Mouse (Mus musculus) testis, adult 2 months (tissue): ENCODE data around the gene Zmynd12.

Experiments used
- CTCF ChIP-seq: fragments of 200-500 bp; IDR thresholded peaks from 2 replicates; pipeline ENCODE4 v1.5.1; 2012; ENCODE audit warnings: low read depth, mild to moderate bottlenecking, inconsistent platforms, low read length, moderate library complexity; ENCODE audit not compliant: control insufficient read depth, insufficient read depth, insufficient replicate concordance
- POLR2A ChIP-seq: fragments of 200-500 bp; IDR thresholded peaks from 2 replicates; pipeline ENCODE4 v1.6.1; 2012; ENCODE audit warnings: low read depth, mild to moderate bottlenecking, inconsistent platforms, low read length, moderate library complexity; ENCODE audit not compliant: control insufficient read depth

DNA sequence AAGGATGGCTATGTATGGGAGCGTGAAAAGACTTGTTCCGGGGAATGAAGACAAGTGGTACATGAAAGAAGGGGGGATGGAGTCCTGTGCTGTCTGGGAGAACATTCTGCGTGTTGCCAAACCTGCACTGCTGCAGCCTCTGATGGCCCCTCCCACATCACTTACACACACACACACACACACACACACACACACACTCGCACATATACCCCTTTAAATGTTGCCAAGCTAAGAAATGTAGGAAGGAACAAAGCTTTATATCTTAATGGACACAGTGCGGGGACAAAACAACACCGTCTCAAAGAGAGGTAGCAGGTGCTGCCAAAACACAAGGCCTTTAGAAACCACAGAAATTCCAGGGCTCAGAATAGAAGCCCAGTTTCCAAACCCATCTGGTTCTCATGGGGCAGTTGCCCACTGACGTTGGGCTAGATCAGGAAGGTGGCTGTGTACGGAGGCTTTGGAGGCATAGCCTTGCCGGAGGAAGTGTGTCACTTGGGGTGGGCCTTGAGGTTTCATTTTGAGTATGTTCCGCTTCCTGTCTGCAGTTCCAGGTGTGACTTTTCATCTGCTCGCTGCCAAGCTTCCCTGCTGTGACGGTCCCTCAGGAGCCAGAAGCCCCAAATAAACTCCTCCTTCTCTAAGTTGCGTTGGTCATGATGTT is 41.3 kb downstream of the Zmynd12 start:
- TF ChIP-seq CTCF (no peak), POLR2A (no peak)
